Mouse (Mus musculus): Measurements from ENCODE around the gene Trcg1.

Gene Trcg1

DNA sequence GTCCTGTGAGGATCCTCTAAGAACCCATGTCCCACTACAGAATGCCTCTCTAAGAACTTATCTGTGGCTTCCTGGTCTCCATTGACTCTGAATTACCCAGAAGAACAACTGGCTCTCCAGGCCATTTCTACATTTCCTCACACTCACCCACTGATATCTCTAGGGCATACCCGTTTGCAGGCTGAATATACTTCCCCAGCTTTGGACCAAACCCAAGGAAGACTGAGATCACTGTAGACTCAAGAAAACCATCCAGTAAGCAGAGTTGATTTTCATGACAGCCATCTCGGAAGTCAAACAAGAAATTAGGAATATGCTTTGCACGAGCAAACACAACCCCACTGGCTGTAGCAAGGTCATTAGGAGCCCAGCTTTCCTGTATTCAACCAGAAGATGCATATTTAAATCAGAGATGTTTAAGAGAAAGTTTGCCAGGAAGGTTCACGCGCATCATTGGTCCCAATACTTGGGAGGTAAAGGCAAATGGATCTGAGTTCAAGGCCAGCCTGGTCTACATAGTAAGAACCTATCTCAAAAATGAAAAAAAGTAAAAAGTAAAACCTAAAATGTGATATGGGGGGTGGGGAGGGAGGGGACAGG, 3.9 kb upstream of the Trcg1 start:
- no peak for DNase-seq (ENCODE audit: low spot score)

- DNase-seq (ENCODE audit: low spot score) = no peak
Observed at GRCm38 (mm10) chr9:57233142-57233541, 3.2 kb upstream of the Trcg1 start.

- no peak for DNase-seq (ENCODE audit: low spot score)
Observed at GRCm38 (mm10) chr9:57233767-57234166, 2.6 kb upstream of the Trcg1 start.

DNA sequence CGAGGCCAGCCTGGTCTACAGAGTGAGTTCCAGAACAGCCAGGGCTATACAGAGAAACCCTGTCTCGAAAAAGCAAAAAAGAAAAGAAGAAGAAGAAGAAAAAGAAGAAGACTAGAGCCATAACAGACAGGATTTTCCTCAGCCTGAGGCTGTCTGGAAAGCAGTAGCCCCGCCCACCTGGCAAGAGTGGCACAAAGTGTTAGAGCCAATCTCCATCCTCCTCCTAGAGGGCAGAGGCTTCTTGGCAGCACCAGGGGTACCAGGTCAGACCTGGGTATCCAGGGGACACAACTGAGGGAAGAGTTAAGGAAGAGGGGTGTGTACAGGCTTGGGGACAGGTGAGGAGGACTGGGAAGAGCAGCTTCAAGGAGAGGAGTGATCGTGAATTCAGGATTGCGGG, 1.3 kb downstream of the Trcg1 start:
- no peak for DNase-seq (ENCODE audit: low spot score)

- no peak for DNase-seq (ENCODE audit: low spot score)
Observed at GRCm38 (mm10) chr9:57238220-57238619, 1.9 kb downstream of the Trcg1 start.

DNA sequence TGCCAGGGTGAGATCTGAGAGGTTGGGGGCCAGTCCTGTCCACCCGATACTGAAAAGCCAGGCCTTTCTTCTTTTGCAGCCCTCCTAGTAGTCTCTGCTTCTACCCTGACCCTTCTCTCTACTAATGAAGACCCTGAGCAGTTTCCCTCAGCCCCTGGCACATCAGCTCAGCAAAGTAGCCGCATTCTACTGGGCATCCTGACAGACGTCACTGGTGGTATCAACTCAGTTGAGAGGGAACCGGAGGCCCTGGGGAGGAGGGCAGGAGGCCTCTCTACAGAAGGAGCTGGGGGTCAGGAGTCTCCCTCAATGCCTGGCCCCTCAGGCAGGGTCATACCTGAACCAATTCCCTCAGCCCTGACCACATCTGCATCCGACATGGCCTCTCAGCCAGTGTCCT, 4.8 kb downstream of the Trcg1 start:
- no peak for DNase-seq (ENCODE audit: low spot score)

DNA sequence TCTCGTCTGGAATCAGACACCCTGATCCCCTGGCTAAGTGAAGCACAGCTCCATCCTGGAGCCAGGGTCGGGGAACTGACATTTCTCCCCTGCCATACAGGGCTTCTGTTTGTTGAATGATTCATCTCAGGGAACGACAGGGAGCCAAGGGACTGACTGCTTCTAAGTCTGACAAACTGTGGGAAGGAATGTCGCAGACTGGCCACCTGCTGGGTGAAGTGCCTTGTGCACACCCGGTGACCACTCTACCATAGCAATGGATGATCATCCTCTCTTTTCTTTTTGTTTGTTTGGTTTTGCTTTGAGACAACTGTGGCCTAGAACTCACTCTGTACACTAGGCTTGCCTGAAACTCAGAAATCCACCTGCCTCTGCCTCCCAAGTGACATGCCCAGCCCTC, 6.6 kb downstream of the Trcg1 start:
- DNase-seq (ENCODE audit: low spot score) = no peak

DNA sequence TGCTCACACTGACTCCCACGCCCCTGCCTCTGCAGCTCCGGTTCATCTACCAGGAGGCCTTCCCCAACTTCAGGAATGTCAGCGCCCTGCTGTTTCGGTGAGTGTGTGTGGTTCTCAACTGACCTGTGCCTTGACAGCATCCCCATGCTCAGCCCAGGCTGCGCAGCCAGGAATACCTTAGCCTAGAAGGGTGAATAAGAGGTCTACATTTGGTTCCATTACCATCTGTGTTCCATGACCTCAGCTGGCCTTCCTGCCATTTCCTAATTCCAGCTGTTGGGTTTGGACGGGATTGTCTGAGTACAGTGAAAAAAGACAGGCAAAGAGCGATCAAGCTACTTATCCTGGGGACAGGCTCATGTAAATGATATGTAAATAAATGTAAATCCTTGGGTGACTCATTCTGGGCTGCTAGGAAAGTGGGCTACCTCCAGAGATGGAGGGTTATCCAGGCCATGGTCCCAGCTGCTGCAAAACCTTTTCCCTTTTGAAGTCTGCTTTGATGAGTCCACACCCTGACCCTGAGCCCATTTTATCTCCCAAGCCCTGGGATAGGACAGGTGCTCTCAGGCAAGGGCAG, 7.8 kb downstream of the Trcg1 start:
- no peak for DNase-seq (ENCODE audit: low spot score)

DNA sequence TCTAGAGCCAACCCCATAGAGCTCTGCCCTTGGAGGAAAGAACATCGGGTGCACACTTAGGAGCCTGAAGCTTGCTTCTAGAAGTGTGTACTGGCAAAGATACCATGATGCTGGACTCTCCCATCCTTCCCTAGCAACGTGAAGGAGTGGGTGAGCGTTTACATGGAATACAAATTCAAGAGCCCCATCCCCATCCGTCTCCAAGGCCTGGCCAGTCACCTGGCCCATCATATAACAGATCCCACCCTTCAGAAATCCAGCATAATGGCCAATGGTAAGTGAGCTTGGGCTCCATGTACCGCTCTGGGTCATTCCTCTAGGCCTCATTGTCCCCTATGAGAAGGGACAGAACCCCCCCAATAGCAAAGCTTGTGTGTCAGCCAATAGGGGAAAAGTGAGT, 10.1 kb downstream of the Trcg1 start:
- DNase-seq (ENCODE audit: low spot score) = no peak

DNA sequence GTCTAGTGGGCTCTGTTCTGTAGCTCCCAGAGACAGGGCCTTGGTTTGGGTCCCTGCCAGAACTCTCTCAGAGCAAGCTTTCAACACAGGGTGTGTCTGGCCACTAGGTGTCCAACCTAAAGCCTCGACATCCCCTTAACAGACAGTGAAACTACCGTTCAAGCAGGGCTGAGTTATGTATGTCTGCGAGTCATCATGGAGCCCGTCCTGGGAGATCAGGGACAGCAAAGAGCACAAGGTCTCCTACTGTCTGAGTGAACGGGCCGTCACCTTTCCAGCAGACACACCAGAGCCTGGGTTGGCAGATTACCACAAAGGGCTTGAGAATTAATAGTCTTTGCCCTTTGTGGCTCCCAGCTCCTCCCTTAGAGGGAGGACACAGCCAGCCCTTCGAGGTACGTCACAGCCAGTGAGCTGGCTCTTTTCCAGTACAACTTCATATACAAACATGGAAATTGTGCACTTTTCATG, 10.9 kb downstream of the Trcg1 start:
- DNase-seq (ENCODE audit: low spot score) = no peak

DNA sequence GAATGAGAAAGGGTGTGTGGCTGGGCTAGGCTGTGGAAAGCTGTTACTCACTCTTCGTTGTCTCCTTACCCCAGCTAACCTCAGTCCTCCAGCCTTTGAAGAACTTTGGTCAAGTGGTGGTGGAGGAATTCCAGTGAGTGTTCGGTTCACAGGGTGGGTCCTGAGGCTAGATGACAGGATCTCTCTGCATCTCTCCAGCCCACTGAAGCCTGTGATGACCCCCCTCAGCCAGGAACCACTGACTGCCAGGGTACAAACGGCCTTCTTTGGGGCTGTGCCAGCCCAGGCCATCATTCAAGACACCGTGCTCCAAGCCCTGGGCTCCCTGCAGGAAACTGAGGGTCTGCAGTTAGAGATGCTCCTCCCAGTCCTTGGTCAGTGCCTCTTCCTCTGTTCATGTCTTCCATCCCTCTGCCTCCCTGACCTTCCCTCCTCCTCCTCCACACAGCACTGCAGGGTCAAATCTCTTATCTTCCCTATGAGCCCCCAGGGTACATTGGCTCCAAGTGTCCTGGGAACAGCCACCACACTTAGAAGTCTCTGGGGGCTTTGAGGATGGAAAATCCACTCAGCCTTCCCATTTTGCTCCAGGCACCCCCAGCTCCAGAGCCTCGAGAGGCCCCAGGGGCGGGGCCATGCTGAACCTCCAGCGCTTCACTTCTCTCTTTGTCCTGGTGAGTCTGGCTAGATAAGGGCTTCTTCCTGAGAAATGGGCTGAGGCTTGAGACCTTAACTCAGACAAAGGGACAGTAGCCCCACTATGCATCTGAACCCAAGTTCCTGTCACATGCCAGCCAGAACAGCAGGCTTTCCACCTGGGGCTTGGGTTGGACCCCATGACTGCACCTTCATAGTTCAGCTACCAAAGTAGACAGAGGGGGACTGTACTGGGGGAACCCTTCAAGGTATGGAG, 11.9 kb downstream of the Trcg1 start:
- DNase-seq (ENCODE audit: low spot score) = no peak

GRCm38 (mm10) chr9:57250026-57250425, 13.7 kb downstream of the Trcg1 start:
- DNase-seq (ENCODE audit: low spot score) = no peak

GRCm38 (mm10) chr9:57251139-57251538, 14.8 kb downstream of the Trcg1 start:
- DNase-seq (ENCODE audit: low spot score) = no peak

DNA sequence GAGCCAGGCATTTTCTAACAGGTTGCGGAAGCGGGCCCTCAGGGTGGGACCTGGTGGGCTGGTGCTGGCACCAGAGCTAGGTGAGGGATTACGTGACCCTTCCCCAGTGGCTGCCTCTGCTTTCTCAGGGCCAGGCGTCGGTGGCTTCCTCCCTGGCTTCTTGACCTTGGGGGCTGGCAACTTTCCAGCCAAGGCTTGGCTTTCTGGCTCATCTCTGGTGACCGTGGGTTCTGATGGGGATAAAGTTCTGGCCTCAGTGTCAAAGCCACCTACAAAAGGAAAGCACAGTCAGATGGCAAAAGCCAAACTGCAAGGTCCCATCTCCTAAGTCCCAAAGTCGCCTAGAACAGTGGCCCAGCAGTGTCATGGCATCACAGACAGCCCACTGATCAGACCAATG, 17.7 kb downstream of the Trcg1 start:
- no peak for DNase-seq (ENCODE audit: low spot score)

DNA sequence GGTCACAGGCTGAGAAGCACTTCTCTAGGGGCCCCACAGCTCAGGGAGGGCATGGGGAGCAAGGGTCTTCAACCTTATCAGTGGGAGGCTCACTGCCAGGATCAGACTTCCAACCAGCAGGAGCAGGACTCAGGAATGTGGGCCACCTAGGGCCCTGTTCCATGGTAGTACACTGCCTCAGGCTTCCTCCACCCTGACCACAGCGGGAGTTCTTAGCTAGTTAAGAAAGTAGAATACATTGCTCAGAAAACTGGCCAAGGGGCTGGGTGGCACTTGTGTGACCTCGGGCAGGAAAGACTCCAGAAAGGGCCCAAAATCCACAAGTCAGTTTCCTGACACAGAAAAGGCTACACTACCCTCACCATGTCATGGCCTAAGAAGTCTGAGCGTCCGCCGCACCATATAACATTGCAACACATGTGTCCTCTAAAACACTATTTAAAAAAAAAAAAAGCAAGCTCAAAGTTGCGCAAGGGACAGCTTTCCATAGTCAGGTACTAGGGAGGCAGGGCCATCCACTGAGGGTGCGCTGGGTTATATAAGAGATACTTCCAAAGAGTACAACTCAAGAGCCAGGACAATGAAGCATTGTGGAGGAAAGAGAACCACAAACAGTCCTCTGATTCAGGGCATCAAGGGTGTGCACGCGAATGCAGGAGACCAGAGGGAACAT, 18.6 kb downstream of the Trcg1 start:
- no peak for DNase-seq (ENCODE audit: low spot score)

- DNase-seq (ENCODE audit: low spot score) = no peak
Observed at GRCm38 (mm10) chr9:57256309-57256708, 20.0 kb downstream of the Trcg1 start.

GRCm38 (mm10) chr9:57256861-57257260, 20.5 kb downstream of the Trcg1 start:
- no peak for DNase-seq (ENCODE audit: low spot score)

DNA sequence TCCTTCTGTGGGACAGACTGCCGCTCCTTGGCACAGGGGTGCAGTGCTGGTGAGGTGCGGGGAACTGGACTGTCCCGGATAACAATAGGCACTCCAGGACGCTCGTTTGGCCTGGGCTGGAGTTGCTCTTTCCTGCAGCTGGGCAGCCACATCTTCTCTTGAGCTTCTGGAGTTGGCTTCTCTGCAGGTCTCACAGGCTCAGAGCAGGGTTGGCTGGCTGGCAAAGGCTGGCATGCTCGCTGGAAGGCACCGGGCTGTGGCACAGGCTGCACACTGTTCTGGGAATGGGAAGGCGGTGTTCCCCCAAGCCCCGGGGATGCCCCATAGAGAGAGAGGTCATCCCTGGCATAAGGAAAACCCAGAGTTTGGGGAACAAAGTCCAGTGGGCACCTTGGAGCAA, 21.3 kb downstream of the Trcg1 start:
- no peak for DNase-seq (ENCODE audit: low spot score)

GRCm38 (mm10) chr9:57259736-57260135, 23.4 kb downstream of the Trcg1 start:
- peak; percentile 83 for DNase-seq (ENCODE audit: low spot score)

DNA sequence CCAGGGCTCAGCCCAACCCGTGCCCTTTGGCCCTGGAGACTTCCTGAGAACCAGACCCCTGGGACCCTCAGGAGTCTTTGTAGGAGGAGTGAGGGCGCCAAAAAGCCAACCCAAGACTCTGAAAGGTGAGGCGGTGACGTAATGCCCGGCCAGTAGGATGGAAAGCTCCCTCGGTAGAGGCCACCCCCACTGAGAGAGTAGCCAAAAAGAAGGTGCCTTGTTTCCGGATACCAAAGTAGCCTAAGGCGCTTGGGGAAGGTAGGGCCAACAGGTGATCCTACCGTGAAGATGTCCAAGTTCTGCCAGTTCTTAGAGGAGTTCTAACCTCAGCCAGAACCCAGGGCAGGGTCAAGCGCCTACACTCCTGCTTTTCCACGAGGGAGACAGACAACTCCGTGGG, 24.6 kb downstream of the Trcg1 start:
- DNase-seq (ENCODE audit: low spot score) = no peak

DNA sequence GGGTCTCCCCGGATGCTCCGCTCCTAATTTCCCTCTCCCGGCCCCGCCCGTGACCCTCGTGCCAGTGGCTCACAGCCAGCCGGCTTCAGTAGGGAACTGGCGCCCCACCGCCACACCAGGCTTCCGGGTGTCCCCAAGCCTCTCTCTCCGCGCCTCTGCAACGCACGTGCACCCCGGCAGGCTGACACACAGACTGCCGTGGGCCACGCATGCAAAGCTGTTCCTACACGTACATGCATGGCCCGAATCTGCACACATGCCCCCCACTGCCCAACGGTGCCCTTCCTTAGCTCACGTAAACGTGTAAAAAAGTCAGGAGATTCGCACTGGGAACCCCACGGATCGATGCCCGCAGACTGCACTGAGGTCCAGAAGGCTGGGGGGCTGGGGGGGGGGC, 25.2 kb downstream of the Trcg1 start:
- DNase-seq (ENCODE audit: low spot score) = peak; percentile 51

DNA sequence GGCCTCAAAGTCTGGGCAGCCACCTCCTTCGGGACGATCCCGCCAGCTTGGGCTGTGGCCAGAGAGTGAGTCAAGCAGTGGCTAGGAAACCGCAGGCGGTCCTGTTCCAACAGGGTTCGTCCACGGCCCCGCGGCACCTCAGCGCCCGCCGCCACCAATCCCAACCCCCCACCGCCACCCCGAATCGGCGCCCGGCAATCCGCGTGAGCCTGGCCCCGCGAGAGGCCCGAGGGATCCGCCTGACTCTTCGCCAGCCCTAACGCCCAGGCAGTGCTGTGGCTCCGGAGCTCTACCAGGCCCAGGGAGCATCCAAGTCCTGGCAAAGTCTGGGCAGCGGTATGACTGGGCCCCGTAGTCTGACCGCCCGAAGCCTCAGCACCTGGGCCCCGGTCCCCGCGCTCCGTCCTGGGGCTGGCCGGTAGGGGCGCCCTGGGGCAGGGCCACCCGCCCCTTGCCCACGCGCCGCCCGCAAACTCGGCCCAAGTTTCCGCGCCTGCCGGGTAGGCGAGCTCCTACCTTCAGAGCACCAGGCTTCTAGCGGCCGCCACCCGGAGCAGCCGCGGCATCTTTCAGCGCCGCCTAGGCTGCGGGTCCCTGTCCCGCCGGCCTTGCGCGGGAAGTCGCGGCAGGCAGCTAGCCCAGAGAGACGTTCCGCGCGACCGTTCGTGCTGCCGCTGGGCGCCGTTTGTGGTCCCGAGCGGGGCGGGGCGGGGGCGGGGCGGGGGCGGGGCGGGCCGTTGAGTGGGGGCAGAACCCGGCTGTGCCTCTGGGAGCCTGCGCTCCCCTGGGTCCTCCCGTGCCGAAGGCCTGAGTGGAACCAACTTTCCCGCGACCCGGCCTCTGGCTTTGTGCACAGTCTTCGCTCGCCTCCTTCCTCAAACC, 25.8 kb downstream of the Trcg1 start, which contains the start of gene 1700017B05Rik:
Gene 1700017B05Rik, minus strand, starts transcription at position 700 of the 882 bp plus-strand sequence.
- peak; percentile 80 for DNase-seq (ENCODE audit: low spot score)

All from spleen, adult 12 weeks (tissue).